Mouse (Mus musculus): ENCODE data around the gene Mettl13.

- TF ChIP-seq CTCF (IDR thresholded peaks at IDR 0.05) (no peak), EP300 (IDR thresholded peaks at IDR 0.05) (no peak)
Measured at GRCm38 (mm10) chr1:162552956-162553355, 4.6 kb upstream of the Mettl13 start.
